Mouse (Mus musculus) lung, adult 2 months (tissue): ENCODE results near the gene Ccdc190.

Experiments
- CTCF ChIP-seq: fragments of 200-500 bp; IDR thresholded peaks from 2 replicates; pipeline ENCODE4 v1.5.1; 2011; ENCODE audit warnings: mild to moderate bottlenecking, low read length, control low read depth; ENCODE audit not compliant: insufficient read depth
- POLR2A ChIP-seq: fragments of 200-500 bp; IDR thresholded peaks from 2 replicates; pipeline ENCODE4 v1.6.1; 2011; ENCODE audit warnings: low read depth, mild to moderate bottlenecking, control low read depth, low read length, borderline replicate concordance; ENCODE audit errors: extremely low read depth

- TF ChIP-seq CTCF (no peak), POLR2A (no peak)
These were observed 3.8 kb downstream of the Ccdc190 start for GRCm38 (mm10) chr1:169932122-169932746.
